Mouse (Mus musculus): Measurements from ENCODE around the gene Adgrv1.

Gene Adgrv1

GRCm38 (mm10) chr13:81426896-81427755 lies 205.8 kb downstream of the Adgrv1 start:
- DNase-seq (ENCODE audit: low read depth in 1 of 2, low spot score in 2 of 2), result no peak

GRCm38 (mm10) chr13:81425111-81425510 lies 207.8 kb downstream of the Adgrv1 start:
- DNase-seq (ENCODE audit: low read depth in 1 of 2, low spot score in 2 of 2), result no peak

- DNase-seq (ENCODE audit: low read depth in 1 of 2, low spot score in 2 of 2), result no peak
Measured at GRCm38 (mm10) chr13:81424002-81424401, 209.0 kb downstream of the Adgrv1 start.

- DNase-seq (ENCODE audit: low read depth in 1 of 2, low spot score in 2 of 2), result no peak
Measured at GRCm38 (mm10) chr13:81407881-81408460, 225.0 kb downstream of the Adgrv1 start.

- DNase-seq (ENCODE audit: low read depth in 1 of 2, low spot score in 2 of 2), result no peak
Measured at GRCm38 (mm10) chr13:81402826-81403225, 230.1 kb downstream of the Adgrv1 start.

- DNase-seq (ENCODE audit: low read depth in 1 of 2, low spot score in 2 of 2), result no peak
Measured at GRCm38 (mm10) chr13:81402191-81402590, 230.8 kb downstream of the Adgrv1 start.

- DNase-seq (ENCODE audit: low read depth in 1 of 2, low spot score in 2 of 2), result no peak
Measured at GRCm38 (mm10) chr13:81401742-81402141, 231.2 kb downstream of the Adgrv1 start.

- no peak for DNase-seq (ENCODE audit: low read depth in 1 of 2, low spot score in 2 of 2)
Measured at GRCm38 (mm10) chr13:81385597-81386362, 247.2 kb downstream of the Adgrv1 start.

GRCm38 (mm10) chr13:81381835-81382234 lies 251.1 kb downstream of the Adgrv1 start:
- DNase-seq (ENCODE audit: low read depth in 1 of 2, low spot score in 2 of 2), result no peak

GRCm38 (mm10) chr13:81370801-81371456 lies 262.0 kb downstream of the Adgrv1 start:
- no peak for DNase-seq (ENCODE audit: low read depth in 1 of 2, low spot score in 2 of 2)

- no peak for DNase-seq (ENCODE audit: low read depth in 1 of 2, low spot score in 2 of 2)
Measured at GRCm38 (mm10) chr13:81370196-81370595, 262.8 kb downstream of the Adgrv1 start.

GRCm38 (mm10) chr13:81369564-81369963 lies 263.4 kb downstream of the Adgrv1 start:
- no peak for DNase-seq (ENCODE audit: low read depth in 1 of 2, low spot score in 2 of 2)

- DNase-seq (ENCODE audit: low read depth in 1 of 2, low spot score in 2 of 2), result no peak
Measured at GRCm38 (mm10) chr13:81368987-81369386, 264.0 kb downstream of the Adgrv1 start.

- DNase-seq (ENCODE audit: low read depth in 1 of 2, low spot score in 2 of 2), result no peak
Measured at GRCm38 (mm10) chr13:81367681-81368376, 265.1 kb downstream of the Adgrv1 start.

- no peak for DNase-seq (ENCODE audit: low read depth in 1 of 2, low spot score in 2 of 2)
Measured at GRCm38 (mm10) chr13:81360338-81360737, 272.6 kb downstream of the Adgrv1 start.

GRCm38 (mm10) chr13:81358766-81359165 lies 274.2 kb downstream of the Adgrv1 start:
- DNase-seq (ENCODE audit: low read depth in 1 of 2, low spot score in 2 of 2), result no peak

GRCm38 (mm10) chr13:81358365-81358764 lies 274.6 kb downstream of the Adgrv1 start:
- no peak for DNase-seq (ENCODE audit: low read depth in 1 of 2, low spot score in 2 of 2)

- no peak for DNase-seq (ENCODE audit: low read depth in 1 of 2, low spot score in 2 of 2)
Measured at GRCm38 (mm10) chr13:81357215-81357614, 275.7 kb downstream of the Adgrv1 start.

GRCm38 (mm10) chr13:81354587-81354986 lies 278.4 kb downstream of the Adgrv1 start:
- no peak for DNase-seq (ENCODE audit: low read depth in 1 of 2, low spot score in 2 of 2)

GRCm38 (mm10) chr13:81352296-81352695 lies 280.7 kb downstream of the Adgrv1 start:
- peak in 1 of 2 experiments; percentile 14 for DNase-seq (ENCODE audit: low read depth in 1 of 2, low spot score in 2 of 2)
